Mouse (Mus musculus): ENCODE results near the gene Zbed4. TPM values are rescaled to one million over a fixed set of nuclear protein-coding genes. Genes with fewer than 3 reads are reported as not detected.
"Not testable (repeated sequence)": the region's sequence is repeated elsewhere in the genome, so short reads cannot be mapped to it uniquely, and the experiment has no call there.

Zbed4 gene
- 3.2 and 4.1 TPM in 2 replicates for polyA plus RNA-seq (2012; rRNA removed)

GRCm38 (mm10) chr15:88751564-88752402 is at the start of gene Zbed4:
Gene Zbed4, plus strand, starts transcription at chr15:88751660.
- peak; percentile 57 for DNase-seq (ENCODE audit: low spot score)

- no peak for DNase-seq (ENCODE audit: low spot score)
These were observed 49.0 kb upstream of the Zbed4 start for GRCm38 (mm10) chr15:88702501-88702900.

- no peak for DNase-seq (ENCODE audit: low spot score)
These were observed 47.2 kb upstream of the Zbed4 start for GRCm38 (mm10) chr15:88704284-88704683.

- no peak for DNase-seq (ENCODE audit: low spot score)
These were observed 45.1 kb upstream of the Zbed4 start for GRCm38 (mm10) chr15:88706320-88706719.

GRCm38 (mm10) chr15:88706987-88707386 is 44.5 kb upstream of the Zbed4 start:
- not testable (repeated sequence) for DNase-seq (ENCODE audit: low spot score)

GRCm38 (mm10) chr15:88708204-88708603 is 43.3 kb upstream of the Zbed4 start:
- DNase-seq (ENCODE audit: low spot score), result no peak

GRCm38 (mm10) chr15:88708657-88709511 is 42.6 kb upstream of the Zbed4 start:
- no peak for DNase-seq (ENCODE audit: low spot score)

- DNase-seq (ENCODE audit: low spot score), result no peak
These were observed 41.6 kb upstream of the Zbed4 start for GRCm38 (mm10) chr15:88709878-88710277.

GRCm38 (mm10) chr15:88712501-88712900 is 39.0 kb upstream of the Zbed4 start:
- no peak for DNase-seq (ENCODE audit: low spot score)

- no peak for DNase-seq (ENCODE audit: low spot score)
These were observed 37.4 kb upstream of the Zbed4 start for GRCm38 (mm10) chr15:88714021-88714589.

GRCm38 (mm10) chr15:88716350-88716749 is 35.1 kb upstream of the Zbed4 start:
- no peak for DNase-seq (ENCODE audit: low spot score)

GRCm38 (mm10) chr15:88717239-88717638 is 34.2 kb upstream of the Zbed4 start:
- no peak for DNase-seq (ENCODE audit: low spot score)

GRCm38 (mm10) chr15:88723205-88723604 is 28.3 kb upstream of the Zbed4 start:
- DNase-seq (ENCODE audit: low spot score), result no peak

- no peak for DNase-seq (ENCODE audit: low spot score)
These were observed 27.1 kb upstream of the Zbed4 start for GRCm38 (mm10) chr15:88724311-88724710.

GRCm38 (mm10) chr15:88725036-88725435 is 26.4 kb upstream of the Zbed4 start:
- DNase-seq (ENCODE audit: low spot score), result no peak

GRCm38 (mm10) chr15:88727204-88727603 is 24.3 kb upstream of the Zbed4 start:
- DNase-seq (ENCODE audit: low spot score), result no peak

GRCm38 (mm10) chr15:88730717-88731116 is 20.7 kb upstream of the Zbed4 start:
- no peak for DNase-seq (ENCODE audit: low spot score)

- no peak for DNase-seq (ENCODE audit: low spot score)
These were observed 18.9 kb upstream of the Zbed4 start for GRCm38 (mm10) chr15:88732405-88733020.

GRCm38 (mm10) chr15:88733041-88733751 is 18.3 kb upstream of the Zbed4 start:
- peak; percentile 61 for DNase-seq (ENCODE audit: low spot score)

- peak; percentile 79 for DNase-seq (ENCODE audit: low spot score)
These were observed 17.5 kb upstream of the Zbed4 start, which contains the start of gene Brd1 for GRCm38 (mm10) chr15:88733834-88734571. Gene Brd1, minus strand, starts transcription at chr15:88734233.
